Mouse (Mus musculus): ENCODE data around the gene Galnt15. TPM values are rescaled to one million over a fixed set of nuclear protein-coding genes. Genes with fewer than 3 reads are reported as not detected.
A peak's percentile ranks its signal among the peaks of the same experiment; 100 is the strongest.
"Not testable (repeated sequence)": the region's sequence is repeated elsewhere in the genome, so short reads cannot be mapped to it uniquely, and the experiment has no call there.

Gene Galnt15
- total RNA-seq, 4 experiments from 2014 or later: 1.8 to 5.7 (median 3.8) TPM

DNA sequence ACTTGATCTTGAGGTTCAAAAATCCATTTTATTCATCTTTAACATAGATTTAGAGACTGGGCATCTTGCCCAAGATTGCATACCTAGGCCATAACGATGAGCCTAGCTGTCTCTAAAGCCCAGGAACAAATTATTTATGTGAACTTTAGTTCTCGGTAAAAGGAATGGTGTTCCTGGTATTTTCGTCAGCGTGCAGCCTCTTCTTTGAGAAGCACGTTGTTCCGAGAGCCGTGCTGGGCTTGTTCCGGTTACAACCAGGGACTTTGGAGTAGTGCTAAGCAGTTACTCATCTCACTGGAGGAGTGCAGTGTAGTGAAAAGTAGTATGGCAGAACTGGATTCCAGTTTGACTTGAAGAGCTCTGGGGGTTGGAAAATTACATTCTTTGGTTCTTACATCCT, 57.4 kb downstream of the Galnt15 start:
- no peak for DNase-seq (ENCODE audit: low spot score in 2 of 2)

- DNase-seq (ENCODE audit: low spot score in 2 of 2): not testable (repeated sequence)
Measured at GRCm38 (mm10) chr14:32087584-32088248, 58.9 kb downstream of the Galnt15 start.

DNA sequence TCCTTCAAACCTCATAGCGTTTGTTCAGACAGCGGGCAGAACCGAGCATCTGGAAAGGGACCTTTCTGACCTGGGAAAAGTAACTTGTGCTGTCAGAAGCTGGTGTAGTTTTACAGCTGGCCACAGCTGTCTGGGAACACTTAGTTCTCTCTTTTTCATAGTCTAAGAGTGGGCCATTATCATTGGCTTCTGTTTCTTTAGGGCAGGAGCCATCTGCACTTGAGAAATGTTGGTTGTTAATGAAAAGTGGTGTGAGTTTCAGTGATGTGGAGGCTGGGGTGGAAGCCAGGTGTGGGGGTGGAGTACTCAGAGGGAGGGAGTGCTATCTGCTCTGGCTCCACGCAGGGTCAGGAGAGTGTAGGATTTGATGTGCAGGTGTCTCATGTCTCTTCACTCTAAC, 62.3 kb downstream of the Galnt15 start:
- no peak for DNase-seq (ENCODE audit: low spot score in 2 of 2)

- DNase-seq (ENCODE audit: low spot score in 2 of 2): no peak
Measured at GRCm38 (mm10) chr14:32091704-32092103, 62.9 kb downstream of the Galnt15 start.

GRCm38 (mm10) chr14:32093018-32093417, 64.2 kb downstream of the Galnt15 start:
- DNase-seq (ENCODE audit: low spot score in 2 of 2): no peak

DNA sequence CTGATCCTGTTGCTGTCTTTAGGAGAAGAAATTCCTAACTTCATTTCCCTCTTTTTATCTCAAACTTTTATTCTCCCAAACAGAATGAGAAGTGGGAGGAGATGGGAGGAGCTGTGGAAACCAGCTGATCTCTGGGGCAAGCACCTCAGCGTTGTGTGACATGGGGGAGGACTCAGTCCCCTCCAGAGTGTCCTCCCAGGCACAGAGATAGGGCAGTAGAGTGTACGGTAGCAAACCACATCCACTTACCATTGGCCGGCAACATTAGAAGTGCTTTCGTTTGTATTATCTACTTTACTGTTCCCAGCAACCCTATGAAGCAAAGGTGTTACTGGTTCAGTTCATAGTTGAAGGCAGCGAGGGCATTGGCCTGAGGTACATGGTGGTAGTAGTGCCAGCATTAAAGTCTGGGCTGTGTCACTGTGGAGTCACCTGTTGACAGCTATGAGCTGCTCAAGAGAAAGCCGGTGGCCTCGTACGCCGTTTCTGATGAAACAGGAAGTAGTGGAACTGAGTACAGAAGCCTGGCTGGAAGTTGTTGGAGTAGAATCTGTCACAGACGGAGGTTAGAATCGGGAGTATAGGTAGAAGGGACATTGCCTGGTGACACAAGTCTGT, 64.8 kb downstream of the Galnt15 start:
- no peak for DNase-seq (ENCODE audit: low spot score in 2 of 2)

- no peak for DNase-seq (ENCODE audit: low spot score in 2 of 2)
Measured at GRCm38 (mm10) chr14:32095646-32096045, 66.9 kb downstream of the Galnt15 start.

- no peak for DNase-seq (ENCODE audit: low spot score in 2 of 2)
Measured at GRCm38 (mm10) chr14:32096740-32097139, 68.0 kb downstream of the Galnt15 start.

DNA sequence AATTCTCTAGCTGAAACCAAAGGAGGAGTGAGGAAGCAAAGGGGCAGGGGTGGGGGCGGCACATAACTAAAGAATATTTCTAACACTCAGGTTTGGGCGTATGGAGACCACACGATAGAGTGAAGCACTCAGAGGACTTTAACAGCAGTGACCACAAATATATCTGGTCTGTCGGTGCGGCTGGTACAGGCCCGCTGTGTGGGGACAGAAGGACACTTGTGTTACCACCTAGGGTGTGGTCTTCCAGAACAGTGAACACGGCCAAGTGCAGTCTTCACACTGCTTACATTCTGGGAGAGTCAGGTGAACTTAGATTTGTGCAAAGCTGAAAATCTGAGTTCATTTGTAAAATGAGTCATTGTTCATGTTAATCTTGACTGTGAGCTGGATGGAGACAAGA, 68.9 kb downstream of the Galnt15 start:
- no peak for DNase-seq (ENCODE audit: low spot score in 2 of 2)

- DNase-seq (ENCODE audit: low spot score in 2 of 2): no peak
Measured at GRCm38 (mm10) chr14:32098951-32099350, 70.2 kb downstream of the Galnt15 start.

DNA sequence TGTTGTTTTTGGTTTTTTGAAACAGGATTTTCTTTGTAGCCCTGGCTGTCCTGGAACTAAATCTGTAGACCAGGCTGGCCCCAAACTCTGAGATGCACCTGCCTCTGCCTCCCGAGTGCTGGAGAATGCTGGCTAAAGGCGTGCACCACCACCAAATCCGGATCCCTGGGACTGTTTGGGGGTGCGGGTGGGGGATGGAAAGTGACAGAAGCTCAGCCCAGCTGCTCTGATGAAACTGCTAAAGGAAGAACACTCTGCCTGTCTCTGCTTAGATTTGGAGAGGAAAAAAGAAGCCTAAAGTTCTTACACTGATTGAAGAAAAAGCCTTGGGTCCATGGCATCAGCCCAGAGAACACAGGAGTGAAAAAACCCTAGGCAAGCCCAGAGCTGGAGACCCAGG, 74.8 kb downstream of the Galnt15 start:
- peak in 1 of 2 experiments; percentile 26 for DNase-seq (ENCODE audit: low spot score in 2 of 2)

DNA sequence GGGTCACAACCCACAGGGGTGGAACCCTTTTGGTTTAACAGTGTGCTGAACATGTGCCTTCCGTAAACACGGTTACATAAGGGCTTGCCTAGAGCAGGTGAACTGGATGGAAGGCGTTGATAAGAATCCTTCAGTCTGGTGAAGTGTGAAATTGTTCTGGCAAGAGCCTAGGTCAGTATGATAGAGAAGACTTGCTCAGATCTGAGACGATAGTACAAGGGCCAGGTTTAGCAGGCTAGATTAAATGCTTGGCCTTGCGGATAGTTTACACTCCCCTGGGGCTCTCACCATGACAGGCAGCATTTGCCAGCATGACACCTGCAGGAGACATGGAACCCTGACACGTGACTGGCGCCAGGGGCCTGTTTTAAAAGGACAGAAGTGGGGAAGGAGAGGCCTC, 76.9 kb downstream of the Galnt15 start:
- DNase-seq (ENCODE audit: low spot score in 2 of 2): no peak

DNA sequence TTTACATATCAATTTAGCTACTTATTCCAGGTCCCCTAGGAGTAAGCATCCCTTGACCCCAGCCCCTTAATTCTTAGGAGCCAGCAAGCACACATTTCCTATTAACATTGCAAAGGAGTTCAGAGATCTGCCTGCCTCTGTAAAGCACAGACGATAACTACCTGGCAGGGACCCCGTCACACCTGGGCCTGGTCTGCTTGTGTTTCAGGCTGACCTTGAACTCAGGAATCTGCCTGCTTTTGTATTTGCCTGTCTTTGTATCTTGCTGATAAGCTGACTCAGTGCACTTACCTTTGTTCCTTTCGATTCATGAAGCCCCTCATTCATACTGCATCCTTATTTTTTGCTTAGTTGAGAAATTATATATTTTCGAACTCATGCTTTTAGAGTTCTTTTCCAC, 78.1 kb downstream of the Galnt15 start:
- no peak for DNase-seq (ENCODE audit: low spot score in 2 of 2)

Other genes starting within 250 kb of the Galnt15 start
- 10 to 100 TPM; 54.0 to 65.1 (median 59.0) TPM for gene Ankrd28, start 198.3 kb upstream of the Galnt15 start, total RNA-seq (2022)
- 10 to 100 TPM; 11.1 to 17.7 (median 14.2) TPM for gene Oxnad1, start 56.4 kb downstream of the Galnt15 start, total RNA-seq (2022)
- 10 to 100 TPM; 33.7 to 42.6 (median 36.0) TPM for gene Dph3, start 56.7 kb downstream of the Galnt15 start, total RNA-seq (2022)
- not detected for gene Msmb, start 113.0 kb downstream of the Galnt15 start, total RNA-seq (2022)
- gene Ncoa4, start 130.9 kb downstream of the Galnt15 start, total RNA-seq (2022): 100 to 1,000 TPM; 101 to 113 (median 110) TPM
- 10 to 100 TPM; 55.7 to 79.0 (median 66.2) TPM for gene Timm23, start 172.9 kb downstream of the Galnt15 start, total RNA-seq (2022)
- 10 to 100 TPM; 37.5 to 47.8 (median 40.3) TPM for gene Parg, start 173.0 kb downstream of the Galnt15 start, total RNA-seq (2022)

Data from layer of hippocampus, adult 8-10 months (tissue).